Mouse (Mus musculus): ENCODE measurements at regions not wholly inside any gene's neighbourhood (a gene's known extent, or its start where the extent isn't known, plus 50 kb on each side); places are given as distances from the start of the nearest gene placed in this dataset.

DNA sequence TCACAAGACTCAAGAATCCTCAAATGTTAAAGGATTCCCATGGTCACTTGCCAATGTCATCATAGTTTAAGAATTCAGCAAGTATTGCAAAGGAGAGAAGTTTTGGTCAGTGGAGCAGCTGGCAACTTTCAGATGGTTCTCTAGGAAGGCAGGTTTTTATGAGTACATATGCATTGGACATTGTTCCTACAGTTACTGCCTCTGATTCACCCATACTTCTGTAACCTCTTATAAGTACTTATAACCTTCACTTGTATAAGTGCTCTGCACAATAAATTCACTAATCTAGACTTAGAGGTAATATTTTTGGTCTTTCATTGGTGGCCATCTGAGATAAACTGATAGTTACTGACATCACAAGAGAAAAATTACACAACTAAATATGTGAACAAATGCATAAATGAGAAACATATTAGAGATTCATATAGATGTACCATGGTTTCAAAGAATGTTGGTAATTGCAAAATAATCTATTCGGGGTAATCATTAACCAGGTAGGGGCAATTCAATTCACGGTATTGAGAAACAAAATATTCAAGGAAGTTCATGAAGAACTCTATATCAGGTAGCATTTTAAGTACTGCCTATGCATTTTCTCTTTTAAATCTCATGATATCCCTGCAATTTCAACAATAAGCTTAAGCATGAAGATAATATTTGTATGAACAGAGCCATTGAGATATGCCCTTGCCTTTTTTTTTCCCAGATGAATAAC is 1059.6 kb downstream of the Pla2g4a start:
- DNase-seq, result no peak

DNA sequence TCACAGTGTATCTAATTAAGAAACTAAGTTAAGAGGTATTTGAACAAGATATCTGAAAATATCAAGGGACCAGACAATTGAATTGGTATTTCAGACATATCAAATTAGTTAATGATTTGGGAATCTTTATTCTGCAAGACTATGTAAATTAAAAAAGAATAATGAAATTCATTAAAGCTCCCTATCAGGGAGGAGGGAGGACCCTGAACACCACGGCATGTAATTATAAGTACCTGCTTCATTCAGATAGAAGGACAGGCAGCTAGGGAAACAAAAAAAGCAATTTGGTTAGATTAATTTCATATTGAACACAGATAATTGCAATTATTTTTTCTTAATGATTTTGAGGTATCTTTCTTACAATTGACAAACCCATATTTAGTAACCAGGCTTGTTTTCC is 1090.3 kb downstream of the Pla2g4a start:
- DNase-seq, result no peak

DNA sequence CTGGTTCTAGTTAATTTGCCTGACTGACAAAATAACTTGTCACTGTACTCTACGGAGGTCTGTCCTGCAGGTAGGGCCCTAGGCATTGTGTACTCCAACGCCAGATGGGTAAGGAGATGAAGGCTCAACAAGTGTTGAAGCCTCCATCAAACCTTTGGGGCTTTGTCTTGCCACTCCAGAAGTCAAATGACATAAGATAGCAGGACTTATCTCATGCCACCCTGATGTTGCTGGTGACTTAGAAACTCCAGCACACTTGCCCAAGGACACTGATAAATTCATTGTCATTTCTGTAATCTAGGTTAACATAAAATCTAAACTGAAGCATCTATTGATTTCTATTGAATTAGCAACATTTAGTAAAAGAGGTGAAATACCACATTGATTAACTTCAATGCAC is 1097.5 kb downstream of the Pla2g4a start:
- no peak for DNase-seq

DNA sequence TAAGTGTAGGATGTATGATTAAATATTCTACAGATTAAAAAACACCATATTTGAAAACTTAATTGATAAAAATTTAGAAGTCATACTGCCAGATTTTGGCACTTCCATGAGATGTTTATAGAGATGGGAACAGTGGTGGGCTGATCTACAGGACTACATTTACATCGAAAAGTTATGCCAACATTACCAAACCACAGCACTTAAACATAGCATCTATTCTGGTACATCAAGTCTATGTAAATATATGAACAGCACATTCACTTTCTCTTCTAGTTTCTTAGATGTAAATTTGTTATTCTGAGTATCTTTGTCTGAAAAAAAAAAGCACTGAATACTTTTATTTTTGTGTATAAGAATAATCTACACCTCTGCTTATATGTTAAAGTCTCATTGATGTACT is 1108.1 kb downstream of the Pla2g4a start:
- no peak for DNase-seq

DNA sequence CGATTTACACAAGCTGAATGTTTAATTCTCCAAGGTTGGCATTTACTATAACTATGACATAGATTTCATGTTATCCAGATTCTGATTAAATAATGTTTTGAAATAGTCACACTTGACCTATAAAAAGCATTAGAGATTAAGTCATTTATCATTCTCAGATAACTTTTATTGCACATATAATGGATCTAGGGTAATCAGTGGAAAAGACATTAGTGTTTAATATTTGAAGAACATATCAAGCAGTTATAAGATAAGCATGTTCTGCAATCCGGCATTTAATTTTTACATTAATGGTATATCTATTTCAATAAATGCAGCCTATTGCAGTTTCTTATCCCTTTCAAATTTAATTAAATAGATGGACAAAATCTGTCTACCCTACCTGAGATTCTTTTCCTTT is 1114.5 kb downstream of the Pla2g4a start:
- DNase-seq, result no peak

DNA sequence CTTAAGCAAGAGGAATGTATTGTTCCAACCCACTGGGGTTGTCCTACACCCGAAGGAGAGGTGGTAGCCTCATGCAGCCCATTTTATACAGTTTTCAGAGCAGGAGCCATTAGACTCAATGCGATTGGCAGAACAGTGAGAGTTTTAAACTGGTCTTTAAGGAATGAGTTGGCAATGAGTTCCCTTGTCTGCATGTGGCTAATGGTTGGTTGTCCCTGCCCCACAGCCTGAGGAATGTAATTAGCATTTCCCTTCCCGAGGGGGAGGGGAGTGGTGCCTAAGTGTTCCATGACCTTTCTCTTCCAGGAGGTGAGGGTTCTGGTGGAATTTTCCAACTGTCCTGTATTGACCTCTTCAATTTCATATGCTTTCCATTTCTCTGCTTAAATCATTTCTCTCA is 1137.9 kb downstream of the Pla2g4a start:
- DNase-seq, result no peak

DNA sequence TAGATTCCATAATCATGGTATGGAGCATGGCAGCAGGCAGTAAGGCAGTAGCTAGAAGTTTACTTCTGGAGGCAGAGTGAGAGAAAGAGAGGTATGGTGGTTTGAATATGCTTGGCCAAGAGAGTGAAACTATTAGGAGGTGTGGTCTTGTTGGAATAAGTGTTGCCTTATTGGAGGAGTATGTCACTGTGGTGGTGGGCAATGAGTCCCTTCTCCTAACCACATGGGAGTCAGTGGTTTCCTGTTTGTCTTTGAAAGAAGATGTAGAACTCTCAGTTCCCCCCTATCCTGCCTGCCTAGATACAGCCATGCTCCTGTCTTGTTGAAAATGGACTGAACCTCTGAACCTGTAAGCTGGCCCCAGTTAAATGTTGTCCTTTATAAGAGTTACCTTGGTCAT is 1152.4 kb downstream of the Pla2g4a start:
- DNase-seq, result no peak

DNA sequence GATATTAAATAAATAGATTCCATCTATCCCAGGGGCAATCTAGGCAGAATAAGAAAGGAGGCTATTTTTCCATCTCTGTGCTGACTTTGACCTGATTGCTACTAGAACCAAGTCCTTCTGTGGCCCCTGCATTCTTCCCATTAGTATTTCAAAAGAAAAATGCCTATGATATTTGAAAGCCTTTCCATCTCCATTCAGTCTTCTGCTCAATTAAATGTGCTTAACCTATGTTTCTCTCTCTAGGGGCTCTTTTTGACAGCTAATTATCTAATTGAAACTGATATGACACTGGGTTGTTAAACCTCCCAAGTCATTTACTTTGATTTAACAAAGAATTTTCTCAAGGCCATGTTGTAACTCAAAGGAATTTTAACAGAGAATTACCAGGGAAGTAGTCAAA is 1164.0 kb downstream of the Pla2g4a start:
- DNase-seq, result no peak

DNA sequence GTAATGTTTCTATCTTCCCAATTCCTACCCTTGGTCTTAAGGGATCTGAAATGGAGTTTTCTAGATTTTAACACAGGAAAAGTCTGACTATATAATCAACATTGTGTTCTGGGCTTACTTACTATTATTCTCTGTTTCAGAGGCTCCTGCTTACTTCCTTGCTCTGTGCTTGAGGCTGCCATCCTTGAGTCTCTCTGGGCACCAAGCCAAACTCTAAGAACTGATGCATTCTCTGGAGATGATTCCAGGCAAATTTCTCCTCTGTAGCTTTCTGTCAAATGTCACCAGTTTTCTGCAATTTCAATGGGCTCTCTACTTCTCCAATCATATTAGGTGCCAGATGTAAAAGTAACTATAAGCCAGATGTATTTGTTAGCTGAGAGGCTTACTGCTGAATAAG is 1210.3 kb downstream of the Pla2g4a start:
- peak; percentile 8 for DNase-seq

DNA sequence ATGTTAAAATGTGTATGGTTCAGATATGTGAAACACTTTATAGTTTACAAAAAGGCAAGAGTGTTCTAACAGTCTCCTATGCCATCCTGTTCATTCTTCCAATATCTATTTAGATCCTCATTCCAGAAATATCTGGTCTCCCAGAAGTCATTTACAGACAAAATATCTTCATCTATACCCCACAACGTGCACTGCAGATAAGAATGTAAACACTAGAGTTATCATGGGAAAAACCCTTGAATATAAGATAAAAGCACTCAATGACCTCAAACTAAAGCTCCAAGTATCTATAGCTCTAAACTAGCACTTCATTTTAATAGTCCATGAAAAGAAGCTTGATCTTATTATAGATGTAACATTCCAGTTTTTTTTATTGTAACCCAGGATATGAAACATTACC is 1239.0 kb downstream of the Pla2g4a start:
- DNase-seq, result no peak

DNA sequence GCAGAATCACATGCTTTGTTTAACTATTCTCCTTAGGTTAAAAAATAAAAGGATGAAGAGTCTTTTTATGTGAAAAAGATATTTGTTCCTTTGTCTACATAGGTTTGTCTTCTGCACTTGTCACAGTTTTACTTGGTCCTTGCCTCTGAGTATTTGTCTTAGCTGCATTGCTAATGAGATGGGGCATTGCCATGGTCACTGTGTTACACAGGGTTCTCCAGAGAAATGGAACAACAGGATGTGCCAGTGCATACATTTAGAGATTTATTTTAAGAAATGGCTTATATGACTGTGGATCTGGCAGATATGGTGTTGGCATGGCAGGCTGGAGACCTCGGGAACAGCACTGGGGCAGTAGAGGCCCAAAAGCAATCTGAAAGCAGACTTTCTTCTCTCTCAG is 1239.7 kb downstream of the Pla2g4a start:
- no peak for DNase-seq

DNA sequence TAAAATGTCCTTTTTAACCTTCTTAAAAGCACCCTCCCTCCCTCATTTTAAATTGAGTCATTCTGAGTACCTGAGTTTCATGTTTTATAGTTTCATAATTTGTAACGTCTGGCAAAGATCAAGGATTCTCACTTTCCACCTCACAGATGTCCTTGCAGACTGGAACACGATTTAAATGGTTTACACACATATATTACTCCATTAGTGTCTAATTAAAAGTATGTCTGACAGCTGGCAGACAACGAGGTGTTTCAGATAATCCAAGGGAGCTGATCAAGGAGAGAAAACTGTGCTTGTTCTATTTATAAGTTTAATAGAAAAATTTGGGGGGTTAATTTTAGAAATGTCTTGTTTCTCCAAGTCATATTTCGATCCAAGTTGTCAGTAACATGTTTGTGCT is 1240.1 kb downstream of the Pla2g4a start:
- no peak for DNase-seq

DNA sequence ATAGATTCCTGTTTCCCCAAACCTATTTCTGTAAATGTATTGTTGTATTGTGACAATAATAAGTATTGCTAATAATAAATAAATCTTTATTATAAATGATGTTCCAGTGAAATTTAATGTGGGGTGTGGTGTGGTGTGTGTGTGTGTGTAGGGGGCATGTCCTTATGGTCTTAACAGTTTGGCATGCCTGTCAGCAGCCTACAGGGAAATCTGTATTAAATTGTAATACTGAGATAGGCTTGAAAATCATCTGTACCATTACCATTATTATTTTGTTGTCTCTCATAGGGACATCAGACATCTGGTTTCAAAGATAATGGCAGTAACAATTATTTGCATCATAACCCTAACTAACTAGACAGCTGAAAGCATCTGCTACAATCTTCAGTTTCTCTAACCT is 1253.0 kb downstream of the Pla2g4a start:
- no peak for DNase-seq

DNA sequence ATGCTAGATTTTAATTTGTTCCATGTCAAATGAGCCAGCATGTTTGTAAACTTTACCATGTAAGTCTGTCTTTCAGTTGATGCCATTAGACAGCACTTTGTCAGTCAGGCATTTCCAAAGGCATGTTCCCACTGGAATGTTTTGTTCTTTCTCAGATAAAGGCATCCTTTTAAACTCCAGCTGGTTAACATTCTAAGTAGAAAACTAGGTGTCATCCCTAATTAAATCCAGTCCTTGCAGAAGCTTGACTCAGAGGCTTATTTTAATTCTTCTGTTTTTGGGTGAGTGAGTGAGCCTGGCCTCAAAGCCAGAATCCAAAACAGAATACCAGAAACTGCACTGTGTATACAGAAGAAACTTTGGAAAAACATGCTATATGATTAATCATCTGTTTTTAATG is 1253.4 kb downstream of the Pla2g4a start:
- DNase-seq, result peak; percentile 11

DNA sequence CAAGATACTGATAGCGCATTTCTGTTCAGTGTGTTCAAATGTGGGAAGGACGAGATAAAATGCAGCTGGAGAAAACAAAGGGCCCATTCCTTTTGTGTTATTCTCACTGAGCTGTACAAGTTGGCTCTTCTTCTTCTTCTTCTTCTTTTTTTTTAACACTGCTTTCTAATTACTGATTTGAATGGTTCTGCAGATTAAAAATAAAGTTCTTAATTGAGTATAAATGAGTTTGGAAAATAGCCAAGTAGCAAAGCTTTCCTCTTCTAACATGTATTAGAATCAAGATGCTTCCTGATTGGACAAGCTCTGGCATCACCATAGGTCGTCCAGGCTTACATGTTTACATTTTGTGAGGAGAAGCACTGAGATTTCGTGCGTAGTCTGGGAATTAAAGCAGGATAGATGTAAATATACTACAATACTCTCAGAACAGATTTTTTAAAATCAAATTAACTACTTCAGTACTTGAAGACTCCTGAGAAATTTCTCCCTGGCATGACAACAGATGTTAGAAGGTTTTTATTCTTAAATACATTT is 1254.8 kb downstream of the Pla2g4a start:
- no peak for DNase-seq

DNA sequence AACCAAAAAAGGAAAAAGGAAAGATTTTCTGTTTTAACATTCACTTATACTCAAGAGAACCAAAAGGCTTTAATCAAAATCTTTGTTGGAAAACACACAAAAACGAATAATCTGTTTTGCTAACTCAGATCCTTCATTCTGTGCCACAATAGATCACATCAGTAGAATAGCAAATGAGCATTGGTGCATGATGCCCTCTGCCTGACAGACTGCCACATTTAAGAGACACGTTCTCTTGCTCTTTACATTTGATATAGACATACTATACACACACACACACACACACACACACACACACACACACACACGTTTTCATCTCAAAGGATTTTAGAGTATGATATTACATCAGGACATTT is 1260.5 kb downstream of the Pla2g4a start:
- DNase-seq, result no peak

DNA sequence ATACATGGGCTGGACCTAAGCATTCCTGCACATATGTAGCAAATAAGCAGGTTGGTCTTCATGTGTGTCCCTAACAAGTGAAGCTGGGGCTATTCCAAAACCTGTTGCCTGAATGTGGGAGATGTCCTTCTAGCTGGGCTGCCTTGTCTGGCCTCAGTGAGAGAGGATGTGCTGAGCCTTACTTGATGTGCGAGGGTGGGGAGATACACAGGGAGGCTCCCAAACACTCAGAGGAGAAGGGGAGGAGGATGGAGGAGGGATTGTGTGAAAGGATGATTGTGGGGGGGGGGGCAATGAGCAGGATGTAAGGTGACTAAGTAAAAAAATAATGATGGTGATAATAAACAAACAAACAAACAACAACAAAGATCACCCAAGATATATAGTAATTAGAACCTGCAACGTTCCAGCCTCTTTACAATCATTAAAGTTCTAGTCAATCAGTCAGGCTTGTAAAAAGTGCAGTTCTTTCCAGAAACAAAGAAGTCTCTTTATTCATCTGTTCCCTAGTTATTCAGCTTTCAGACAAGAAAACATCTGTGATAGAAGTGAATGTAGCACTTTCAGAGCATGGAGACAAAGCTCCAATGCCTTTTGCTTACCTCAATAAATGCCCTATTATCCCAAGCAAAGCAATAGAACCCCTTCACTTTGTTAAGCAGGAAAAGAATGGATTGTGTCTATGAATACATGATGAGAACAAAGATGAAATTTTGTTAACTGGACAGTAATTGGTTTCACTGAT is 1261.1 kb downstream of the Pla2g4a start:
- no peak for DNase-seq

DNA sequence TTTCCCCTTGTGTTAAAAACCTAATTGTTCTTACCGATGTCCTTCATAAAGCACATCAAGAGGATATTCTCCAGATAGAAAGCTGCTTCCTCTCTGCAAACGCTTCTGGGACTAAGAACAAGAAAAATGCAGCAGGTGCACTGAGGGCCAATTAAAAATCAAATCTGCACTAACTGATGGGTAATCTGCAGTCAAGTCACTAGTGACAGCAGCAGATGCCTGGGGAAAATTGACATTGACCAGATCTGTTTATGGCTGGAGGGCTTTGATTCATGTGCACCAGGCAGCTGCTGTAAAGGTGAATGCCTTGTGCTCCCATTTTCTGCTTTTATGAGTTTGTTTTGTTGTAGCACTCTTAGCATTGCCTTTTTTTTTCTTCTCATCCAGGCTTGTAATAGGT is 1271.0 kb downstream of the Pla2g4a start:
- DNase-seq, result no peak

DNA sequence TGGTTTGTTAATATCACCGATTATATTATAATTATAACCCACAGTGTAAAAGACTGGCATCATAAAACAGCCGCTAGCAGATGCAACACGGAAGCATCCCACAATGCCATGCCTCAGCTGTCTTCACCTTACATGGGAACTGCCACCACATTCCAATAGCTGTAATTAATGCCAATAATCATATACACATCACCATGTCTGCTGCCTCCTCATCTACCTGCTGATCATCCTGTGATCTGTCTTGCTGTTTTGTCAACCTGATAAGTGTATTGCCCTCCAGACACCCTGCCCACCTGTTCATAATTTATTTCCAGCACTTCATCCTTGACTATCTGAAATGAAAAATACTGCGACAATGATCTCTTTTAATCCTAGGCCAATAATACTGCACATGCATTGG is 1271.5 kb downstream of the Pla2g4a start:
- no peak for DNase-seq

DNA sequence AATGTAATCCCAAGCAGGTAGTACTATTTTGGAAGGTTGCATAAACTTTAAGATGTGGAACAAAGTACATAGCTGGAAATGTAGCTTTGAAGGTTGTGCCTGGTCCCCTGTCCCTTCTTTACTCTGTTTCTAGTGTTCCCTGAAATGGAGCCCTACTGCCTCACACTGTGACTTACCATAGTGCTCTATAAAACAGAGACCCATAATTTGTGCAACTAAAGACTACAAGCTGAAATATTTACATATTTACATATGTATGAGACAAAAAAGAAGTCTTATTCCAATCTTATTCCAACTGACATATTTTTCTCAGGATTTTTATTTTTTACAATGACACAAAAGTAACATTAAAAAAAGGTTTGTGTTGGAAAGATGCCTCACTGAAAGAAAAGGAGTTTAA is 1285.6 kb downstream of the Pla2g4a start:
- no peak for DNase-seq

DNA sequence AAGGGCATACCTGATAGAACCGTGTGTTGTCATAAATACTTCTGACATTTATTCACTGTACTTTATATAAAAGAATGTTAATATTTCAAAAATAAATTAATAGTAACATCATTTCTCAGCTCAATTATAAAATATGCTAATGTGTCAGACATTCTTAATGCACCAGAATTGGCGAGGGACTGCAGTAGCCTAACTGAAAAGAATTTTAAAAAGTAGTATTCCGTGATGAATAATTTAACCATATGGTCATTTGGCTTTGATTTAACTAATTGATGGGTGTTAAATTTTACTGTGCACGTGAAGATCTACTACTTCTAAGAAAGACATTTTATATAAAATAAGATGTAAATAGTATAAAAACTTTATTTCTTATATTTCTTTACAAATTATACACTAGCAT is 1296.7 kb downstream of the Pla2g4a start:
- no peak for DNase-seq

DNA sequence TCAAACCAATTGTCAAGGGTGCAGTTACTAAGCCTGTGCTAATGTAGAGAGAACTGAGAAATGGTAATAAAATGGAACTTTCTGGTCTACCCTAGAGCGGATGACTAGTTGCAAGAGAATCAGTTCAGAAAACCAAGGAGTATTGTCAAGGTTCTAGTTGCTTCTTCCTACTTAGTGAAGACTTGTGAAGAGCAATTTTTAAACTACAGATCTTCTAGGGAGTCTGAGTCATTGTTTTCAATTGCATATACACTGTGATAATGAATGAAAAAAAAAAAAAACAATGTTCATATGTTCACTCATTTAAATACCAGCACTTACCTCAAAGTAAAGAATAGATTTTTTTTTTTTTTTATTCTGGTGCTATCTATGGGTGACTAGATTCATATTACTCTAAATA is 1304.1 kb downstream of the Pla2g4a start:
- no peak for DNase-seq
